Mouse (Mus musculus): ENCODE measurements around the gene Calu. TPM values are rescaled to one million over a fixed set of nuclear protein-coding genes. Genes with fewer than 3 reads are reported as not detected.

The Calu gene
- polyA plus RNA-seq, 1 experiment, result 46.3 TPM

DNA sequence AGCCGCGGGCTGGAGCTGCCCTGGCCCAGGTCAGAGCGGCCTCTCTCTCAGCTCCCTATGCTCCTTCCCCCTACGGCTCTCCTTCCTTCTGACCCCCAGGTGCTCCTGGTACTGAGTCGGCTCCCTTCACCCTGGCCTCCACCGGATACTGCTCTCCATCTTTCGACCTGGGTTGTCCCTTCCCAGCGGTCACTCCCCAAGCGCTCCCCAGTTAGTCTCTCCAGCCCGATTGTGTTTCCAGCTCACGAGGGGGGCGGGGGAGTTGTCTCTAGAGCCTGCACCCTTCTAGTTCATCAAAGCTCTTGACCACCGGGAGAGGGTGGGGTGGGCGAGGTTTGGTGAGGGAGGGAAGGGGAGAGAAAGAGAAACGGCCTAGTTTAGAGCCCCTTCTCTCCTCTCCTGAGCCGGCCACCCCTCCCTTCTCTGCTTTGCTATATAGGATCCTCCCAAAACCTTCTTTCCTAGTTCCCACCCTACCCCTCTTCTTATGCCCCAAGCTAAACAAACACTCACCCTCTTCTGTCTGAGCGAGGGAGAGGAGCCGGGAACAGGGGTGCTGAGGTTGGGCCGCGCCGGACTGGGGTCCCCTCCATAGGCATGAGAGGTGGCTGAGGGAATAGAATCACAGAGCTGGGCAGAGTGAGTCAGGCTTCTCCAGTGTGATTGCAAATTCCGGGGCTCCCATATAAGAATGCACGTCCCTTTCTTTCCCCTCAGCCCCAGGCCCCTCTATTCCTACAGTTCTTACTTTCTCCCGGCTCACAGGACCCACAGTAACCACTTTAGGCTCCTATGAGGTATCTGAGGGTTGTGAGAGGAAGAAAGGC, 49.1 kb downstream of the Calu start:
- H3K4me3 ChIP-seq (ENCODE audit: insufficient read depth, low read depth, low read length), result peak overlapping the region; percentile 58
- H3K27me3 ChIP-seq (replicated peaks; ENCODE audit: control insufficient read depth, insufficient read depth, low read length), result no peaks in the 10 kb centered on the region
- TF ChIP-seq POLR2A (IDR thresholded peaks at IDR 0.05; ENCODE audit: low read depth, low read length), result no peak
- TF ChIP-seq CTCF (conservative IDR thresholded peaks at IDR 0.05; ENCODE audit: insufficient read depth, insufficient read length, low read depth, low read length), result no peak
- WGBS, result 12% methylated on average over 24 of the region's 24 CpGs
- DNase-seq, result no peak
- no peaks in the 10 kb centered on the region for H3K4me1 ChIP-seq (ENCODE audit: control insufficient read depth, insufficient read depth, low read length)
- H3K27ac ChIP-seq (ENCODE audit: insufficient read depth, low read depth, low read length), result no peak overlapping the region
- H3K36me3 ChIP-seq (ENCODE audit: control insufficient read depth, insufficient read depth, low read length), result no peaks in the 10 kb centered on the region

DNA sequence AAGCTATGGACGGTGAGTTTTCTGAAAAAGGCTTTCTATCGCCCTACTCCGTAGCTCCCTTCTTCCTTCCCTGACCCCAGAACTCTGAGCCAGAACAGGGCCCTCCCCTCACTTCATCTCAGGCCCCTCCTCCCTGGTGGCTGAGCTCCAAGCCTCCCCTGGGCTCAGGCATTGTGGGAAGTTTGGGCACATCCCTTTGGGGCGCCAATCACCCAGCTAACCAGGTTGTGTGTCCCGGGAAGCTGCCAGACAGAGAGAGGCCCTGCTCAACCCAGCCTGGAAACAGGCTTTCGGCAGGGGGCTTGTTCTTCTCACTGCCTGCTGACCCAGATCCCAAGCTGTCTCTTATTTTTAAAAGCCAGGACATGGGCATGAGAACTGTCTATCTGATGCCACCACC, 49.7 kb downstream of the Calu start:
- no peaks in the 10 kb centered on the region for H3K36me3 ChIP-seq (ENCODE audit: control insufficient read depth, insufficient read depth, low read length)
- no peak for DNase-seq
- no peak overlapping the region for H3K27ac ChIP-seq (ENCODE audit: insufficient read depth, low read depth, low read length)
- no peaks in the 10 kb centered on the region for H3K4me1 ChIP-seq (ENCODE audit: control insufficient read depth, insufficient read depth, low read length)
- 41% methylated on average over 6 of the region's 6 CpGs for WGBS
- H3K4me3 ChIP-seq (ENCODE audit: insufficient read depth, low read depth, low read length), result no peak overlapping the region
- no peak for TF ChIP-seq CTCF (conservative IDR thresholded peaks at IDR 0.05; ENCODE audit: insufficient read depth, insufficient read length, low read depth, low read length)
- TF ChIP-seq POLR2A (IDR thresholded peaks at IDR 0.05; ENCODE audit: low read depth, low read length), result no peak
- H3K27me3 ChIP-seq (replicated peaks; ENCODE audit: control insufficient read depth, insufficient read depth, low read length), result no peaks in the 10 kb centered on the region

DNA sequence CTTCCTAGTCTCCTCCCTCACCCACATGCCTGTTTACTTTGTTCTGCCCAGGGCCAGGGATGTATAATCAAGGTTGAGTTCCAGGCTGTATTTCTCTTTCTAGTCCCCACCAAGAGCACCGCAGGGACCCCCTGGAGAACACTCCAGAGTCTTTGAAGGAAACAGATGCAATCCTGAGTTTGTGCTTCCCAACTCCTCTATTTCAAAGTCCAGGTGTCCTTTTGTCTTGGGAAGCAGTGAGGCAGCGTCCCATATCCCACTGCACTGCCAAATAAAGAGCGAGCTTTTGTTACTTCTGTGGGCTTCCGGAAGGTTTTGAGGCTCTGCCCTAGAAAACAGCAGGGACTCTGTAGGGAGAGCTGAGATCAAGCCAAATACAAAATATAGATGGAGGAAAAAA, 52.0 kb downstream of the Calu start:
- H3K27ac ChIP-seq (ENCODE audit: insufficient read depth, low read depth, low read length), result no peak overlapping the region
- TF ChIP-seq POLR2A (IDR thresholded peaks at IDR 0.05; ENCODE audit: low read depth, low read length) (no peak), CTCF (conservative IDR thresholded peaks at IDR 0.05; ENCODE audit: insufficient read depth, insufficient read length, low read depth, low read length) (no peak)
- 91% methylated on average over 4 of the region's 4 CpGs for WGBS
- no peaks in the 10 kb centered on the region for H3K4me1 ChIP-seq (ENCODE audit: control insufficient read depth, insufficient read depth, low read length)
- no peak overlapping the region for H3K4me3 ChIP-seq (ENCODE audit: insufficient read depth, low read depth, low read length)
- no peak for DNase-seq
- H3K27me3 ChIP-seq (replicated peaks; ENCODE audit: control insufficient read depth, insufficient read depth, low read length), result no peaks in the 10 kb centered on the region
- no peaks in the 10 kb centered on the region for H3K36me3 ChIP-seq (ENCODE audit: control insufficient read depth, insufficient read depth, low read length)

GRCm38 (mm10) chr6:29402693-29403342, 54.9 kb downstream of the Calu start:
- Histone ChIP-seq H3K4me1 (ENCODE audit: control insufficient read depth, insufficient read depth, low read length) (no peaks in the 10 kb centered on the region), H3K27me3 (replicated peaks; ENCODE audit: control insufficient read depth, insufficient read depth, low read length) (no peaks in the 10 kb centered on the region), H3K36me3 (ENCODE audit: control insufficient read depth, insufficient read depth, low read length) (no peaks in the 10 kb centered on the region), H3K27ac (ENCODE audit: insufficient read depth, low read depth, low read length) (no peak overlapping the region), H3K4me3 (ENCODE audit: insufficient read depth, low read depth, low read length) (no peak overlapping the region)
- no peak for DNase-seq
- TF ChIP-seq CTCF (conservative IDR thresholded peaks at IDR 0.05; ENCODE audit: insufficient read depth, insufficient read length, low read depth, low read length) (no peak), POLR2A (IDR thresholded peaks at IDR 0.05; ENCODE audit: low read depth, low read length) (no peak)
- 12% methylated on average over 34 of the region's 34 CpGs for WGBS

GRCm38 (mm10) chr6:29406412-29406811, 58.5 kb downstream of the Calu start:
- DNase-seq, result no peak
- Histone ChIP-seq H3K36me3 (ENCODE audit: control insufficient read depth, insufficient read depth, low read length) (no peaks in the 10 kb centered on the region), H3K27ac (ENCODE audit: insufficient read depth, low read depth, low read length) (no peak overlapping the region), H3K4me3 (ENCODE audit: insufficient read depth, low read depth, low read length) (no peak overlapping the region), H3K4me1 (ENCODE audit: control insufficient read depth, insufficient read depth, low read length) (no peaks in the 10 kb centered on the region), H3K27me3 (replicated peaks; ENCODE audit: control insufficient read depth, insufficient read depth, low read length) (no peaks in the 10 kb centered on the region)
- TF ChIP-seq CTCF (conservative IDR thresholded peaks at IDR 0.05; ENCODE audit: insufficient read depth, insufficient read length, low read depth, low read length) (no peak), POLR2A (IDR thresholded peaks at IDR 0.05; ENCODE audit: low read depth, low read length) (no peak)
- WGBS, result 69% methylated on average over 6 of the region's 6 CpGs

GRCm38 (mm10) chr6:29415446-29415845, 67.6 kb downstream of the Calu start:
- no peaks in the 10 kb centered on the region for H3K36me3 ChIP-seq (ENCODE audit: control insufficient read depth, insufficient read depth, low read length)
- no peaks in the 10 kb centered on the region for H3K27me3 ChIP-seq (replicated peaks; ENCODE audit: control insufficient read depth, insufficient read depth, low read length)
- DNase-seq, result no peak
- no peaks in the 10 kb centered on the region for H3K4me1 ChIP-seq (ENCODE audit: control insufficient read depth, insufficient read depth, low read length)
- no peak overlapping the region for H3K4me3 ChIP-seq (ENCODE audit: insufficient read depth, low read depth, low read length)
- WGBS, result 81% methylated on average over 9 of the region's 9 CpGs
- H3K27ac ChIP-seq (ENCODE audit: insufficient read depth, low read depth, low read length), result no peak overlapping the region
- no peak for TF ChIP-seq CTCF (conservative IDR thresholded peaks at IDR 0.05; ENCODE audit: insufficient read depth, insufficient read length, low read depth, low read length)
- no peak for TF ChIP-seq POLR2A (IDR thresholded peaks at IDR 0.05; ENCODE audit: low read depth, low read length)

DNA sequence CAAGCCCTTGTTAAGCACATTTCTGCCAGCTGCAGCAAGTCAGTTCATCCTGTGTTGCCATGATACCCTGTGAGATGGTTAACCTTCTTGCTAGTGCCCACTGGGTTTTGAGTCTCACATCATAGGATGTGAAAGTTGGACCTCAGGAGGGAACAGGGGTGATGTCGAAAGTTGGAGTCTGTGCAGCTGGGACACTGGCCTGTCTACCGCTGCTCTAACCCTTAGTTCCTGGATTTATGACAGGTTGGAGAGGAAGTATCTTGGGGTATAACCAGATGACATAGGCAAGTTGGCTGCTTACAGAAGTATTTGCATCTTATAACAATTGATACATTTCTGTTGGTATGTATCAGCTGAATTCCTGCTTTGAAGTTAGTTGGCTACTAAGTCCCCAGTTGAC, 72.7 kb downstream of the Calu start:
- no peak overlapping the region for H3K4me3 ChIP-seq (ENCODE audit: insufficient read depth, low read depth, low read length)
- TF ChIP-seq CTCF (conservative IDR thresholded peaks at IDR 0.05; ENCODE audit: insufficient read depth, insufficient read length, low read depth, low read length) (no peak), POLR2A (IDR thresholded peaks at IDR 0.05; ENCODE audit: low read depth, low read length) (no peak)
- no peaks in the 10 kb centered on the region for H3K36me3 ChIP-seq (ENCODE audit: control insufficient read depth, insufficient read depth, low read length)
- DNase-seq, result no peak
- 79% methylated on average over 2 of the region's 2 CpGs for WGBS
- no peaks in the 10 kb centered on the region for H3K27me3 ChIP-seq (replicated peaks; ENCODE audit: control insufficient read depth, insufficient read depth, low read length)
- no peaks in the 10 kb centered on the region for H3K4me1 ChIP-seq (ENCODE audit: control insufficient read depth, insufficient read depth, low read length)
- H3K27ac ChIP-seq (ENCODE audit: insufficient read depth, low read depth, low read length), result no peak overlapping the region
